Mouse (Mus musculus) spleen, postnatal 4 days (tissue): Measurements from ENCODE around the gene Abhd17c.

Source experiments
- DNase-seq, 2 experiments: peaks; one replicate each; pipeline ENCODE4 v3.0.0; 2022; ENCODE audit warnings: low spot score in 2 of 2

Gene Abhd17c

DNA sequence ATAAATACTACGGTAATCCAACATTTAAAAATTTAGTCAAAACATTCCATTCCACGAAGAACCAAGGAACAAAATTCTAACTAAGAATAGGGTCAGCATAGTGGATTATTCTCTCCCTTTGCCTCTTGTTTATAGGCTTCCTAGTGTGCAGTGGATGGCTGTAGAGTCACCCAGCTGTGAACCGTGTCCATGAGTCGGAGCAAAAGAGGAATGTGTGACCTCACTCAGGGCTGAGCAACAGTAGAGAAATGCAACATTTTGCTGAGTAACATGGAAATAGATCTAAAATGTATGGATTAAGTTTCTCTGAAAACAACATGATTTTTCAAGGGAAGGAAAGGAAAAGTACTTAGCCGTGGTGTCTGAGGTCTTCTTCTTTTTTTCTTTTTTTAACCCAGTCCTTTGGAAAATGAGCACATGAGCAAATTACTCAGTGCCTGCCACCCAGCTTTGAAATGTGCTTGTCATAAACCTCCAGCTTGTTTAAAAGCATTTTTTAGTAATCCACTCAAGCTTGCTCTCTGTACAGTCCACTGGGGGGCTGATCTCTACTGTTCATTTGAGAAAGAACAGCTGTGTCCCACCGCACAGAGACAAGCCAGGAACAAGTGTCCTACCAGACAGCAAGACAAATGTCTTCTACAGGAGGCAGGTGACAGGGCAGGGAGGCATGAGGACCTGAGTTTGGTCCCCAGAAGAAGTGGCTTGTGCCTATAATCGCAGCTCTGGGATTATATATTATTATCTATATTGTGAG is 74.3 kb downstream of the Abhd17c start:
- DNase-seq, result no peak

DNA sequence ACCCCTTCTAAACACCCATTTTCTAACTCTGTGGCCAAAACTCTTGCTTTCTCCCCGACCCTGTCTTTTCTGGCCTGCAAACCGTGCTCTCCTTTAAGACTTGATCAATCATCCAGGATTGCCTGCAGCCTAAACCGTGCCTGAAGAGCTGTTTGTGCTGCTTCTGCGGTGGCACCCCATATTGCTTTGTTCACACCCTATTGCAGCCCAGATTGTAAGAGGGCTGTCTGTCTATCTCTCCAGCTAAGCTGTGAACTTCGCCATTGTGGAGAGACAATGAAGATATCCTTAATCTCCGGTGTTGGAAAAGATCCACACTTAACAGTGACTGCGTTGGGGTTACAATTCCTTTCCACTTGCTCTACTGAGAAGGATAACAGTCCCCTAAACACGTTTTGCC is 77.4 kb downstream of the Abhd17c start:
- no peak for DNase-seq

DNA sequence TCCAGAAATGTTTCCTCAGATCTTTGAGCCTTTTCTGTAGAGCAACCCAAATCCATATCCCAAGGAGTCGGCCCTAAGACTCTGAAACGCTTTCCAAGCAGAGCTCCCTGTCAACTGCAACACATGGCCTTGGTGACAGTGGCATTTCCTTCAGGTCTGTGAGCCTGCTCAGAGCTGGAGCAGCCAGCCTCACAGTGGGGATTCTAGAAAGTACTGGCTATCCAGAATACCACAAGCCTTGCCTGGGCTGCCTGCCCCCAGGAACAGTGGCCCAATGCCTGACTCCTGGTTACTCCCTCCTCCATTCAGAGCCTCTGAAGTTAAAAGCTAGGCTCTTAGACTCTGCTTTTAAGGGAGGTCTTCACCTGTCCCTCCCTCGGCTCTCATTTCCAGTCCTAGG is 77.8 kb downstream of the Abhd17c start:
- DNase-seq, result no peak

DNA sequence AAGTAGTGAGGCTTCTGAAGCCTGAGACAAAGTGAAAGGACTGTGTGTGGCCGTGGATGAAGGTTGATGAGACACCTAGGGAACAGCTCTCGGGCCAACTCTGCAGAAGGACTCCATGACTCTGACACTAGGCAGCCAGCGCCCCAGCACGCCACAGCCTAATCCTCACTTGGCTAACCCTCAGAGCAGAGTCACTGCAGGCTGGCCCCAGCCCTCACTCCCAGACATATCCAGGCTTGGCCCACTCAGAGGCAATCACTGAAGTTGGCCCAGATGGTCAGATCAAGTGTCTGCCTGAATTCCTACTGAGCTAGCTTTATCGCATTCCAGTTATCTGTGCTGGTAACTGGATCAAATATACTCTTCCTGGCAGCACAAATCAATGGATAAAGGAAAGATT is 82.8 kb downstream of the Abhd17c start:
- DNase-seq, result no peak

DNA sequence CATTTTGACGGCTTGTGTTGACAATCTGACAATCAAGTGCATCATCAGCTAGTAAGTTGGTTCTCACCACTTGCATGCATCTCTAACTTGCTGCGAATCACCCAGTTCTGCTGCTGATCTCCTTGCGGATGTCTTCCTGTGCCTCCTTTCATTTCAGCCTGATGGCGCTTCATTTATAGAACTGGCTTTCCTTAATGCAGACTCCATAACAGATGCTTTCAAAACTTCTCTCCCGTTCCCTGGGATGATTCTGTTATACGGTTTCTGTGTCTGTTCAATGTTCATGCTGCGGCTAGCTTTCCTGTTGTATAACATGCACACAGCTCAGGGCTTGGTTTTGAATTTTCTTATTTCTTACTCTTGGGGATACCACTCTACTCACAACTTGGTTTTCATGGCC is 91.9 kb downstream of the Abhd17c start:
- DNase-seq, result no peak
